Mouse (Mus musculus) midbrain, embryonic 14.5 days (tissue): ENCODE data around the gene Slc28a3. TPM values are rescaled to one million over a fixed set of nuclear protein-coding genes. Genes with fewer than 3 reads are reported as not detected.
A peak's percentile ranks its signal among the peaks of the same experiment; 100 is the strongest.

ENCODE experiments used
- ATAC-seq: fragments of 200-750 bp; cut with Nextera tagmentation; 2 replicates; pipeline ENCODE4 v1.8.0; 2017; ENCODE audit warnings: moderate number of reproducible peaks, moderate library complexity; ENCODE audit not compliant: low FRiP score, low TSS enrichment
- DNase-seq: peaks from one replicate; pipeline ENCODE4 v3.0.0-alpha.2; 2015
- H3K27ac ChIP-seq: fragments of 300-500 bp; sonication (generic); replicated peaks from 2 replicates; pipeline ENCODE4 v1.5.1; 2014; ENCODE audit warnings: mild to moderate bottlenecking, low read depth, low read length, moderate library complexity
- H3K27me3 ChIP-seq: fragments of 300-500 bp; sonication (generic); 2 replicates; pipeline ENCODE4 v1.6.1; 2014; ENCODE audit warnings: low read length, control low read depth, mixed read lengths; ENCODE audit not compliant: control insufficient read depth, insufficient read depth
- H3K36me3 ChIP-seq: fragments of 300-500 bp; sonication (generic); 2 replicates; pipeline ENCODE4 v1.6.1; 2014; ENCODE audit warnings: low read length, control low read depth; ENCODE audit not compliant: control insufficient read depth, insufficient read depth
- H3K4me1 ChIP-seq: fragments of 300-500 bp; sonication (generic); 2 replicates; pipeline ENCODE4 v1.6.1; 2014; ENCODE audit warnings: mild to moderate bottlenecking, antibody characterized with exemption, low read length, control low read depth; ENCODE audit not compliant: control insufficient read depth, insufficient read depth
- H3K4me2 ChIP-seq: fragments of 300-500 bp; sonication (generic); 2 replicates; pipeline ENCODE4 v1.6.1; 2014; ENCODE audit warnings: mild to moderate bottlenecking, low read length, moderate library complexity
- H3K4me3 ChIP-seq: fragments of 300-500 bp; sonication (generic); replicated peaks from 2 replicates; pipeline ENCODE4 v1.5.1; 2014; ENCODE audit warnings: low read depth, low read length
- H3K9ac ChIP-seq: fragments of 300-500 bp; sonication (generic); replicated peaks from 2 replicates; pipeline ENCODE4 v1.6.1; 2014; ENCODE audit warnings: mild to moderate bottlenecking, low read length, moderate library complexity
- H3K9me3 ChIP-seq: fragments of 300-500 bp; sonication (generic); 2 replicates; pipeline ENCODE4 v1.6.1; 2016; ENCODE audit warnings: low read length, control low read depth, mixed read lengths; ENCODE audit not compliant: control insufficient read depth
- WGBS: fragments of 180-500 bp; shearing (Covaris S2); extraction: QIAGEN DNeasy Blood & Tissue Kit; methylation state at CpG from one replicate; pipeline ENCODE4 v1.1.7; 2014; 5-methylcytosine and 5-hydroxymethylcytosine counted together
- polyA plus RNA-seq: library from polyadenylated mRNA; unstranded; fragments of >200 nt; fragmentation: Nextera tagmentation; extraction: Ambion mirVana; gene quantifications from 2 replicates; pipeline ENCODE4 v1.2.1, GENCODE M21; 2014

Slc28a3 gene
- polyA plus RNA-seq = not detected in 2 replicates

DNA sequence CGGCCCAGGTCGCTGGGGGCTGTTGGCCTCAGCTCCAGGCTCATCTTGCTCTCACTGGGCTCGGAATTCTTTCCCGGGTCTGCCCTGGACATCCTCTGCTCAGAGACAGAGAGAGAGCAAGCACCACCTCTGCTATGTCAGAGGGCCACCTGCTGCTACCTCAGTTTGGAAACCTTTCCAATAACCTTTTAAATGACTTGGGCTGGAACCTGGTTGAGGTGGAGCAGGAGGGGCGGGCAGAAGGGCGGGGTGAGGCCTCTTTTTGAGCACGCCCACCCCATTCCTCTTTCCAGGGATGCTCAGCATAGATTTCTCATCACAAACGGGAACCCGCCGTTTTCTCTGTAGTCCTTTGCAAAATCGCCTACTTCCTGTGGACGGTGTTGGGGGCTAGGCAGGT is at the start of gene Slc28a3:
Gene Slc28a3 (minus strand): TSS at position 162 of the 400 bp plus-strand sequence.
- no peak within 1 kb of the TSS for H3K4me2 ChIP-seq
- H3K4me1 ChIP-seq = no peaks in the 10 kb centered on the region
- WGBS = 13% methylated on average over 12 of the region's 12 CpGs
- DNase-seq (no peak), ATAC-seq (no peak)
- H3K27me3 ChIP-seq = no peaks in the 10 kb centered on the region
- no peak within 1 kb of the TSS for H3K27ac ChIP-seq
- H3K9me3 ChIP-seq = no peaks in the 10 kb centered on the region
- H3K4me3 ChIP-seq = no peak within 1 kb of the TSS
- no peak within 1 kb of the TSS for H3K9ac ChIP-seq
- no peaks in the 10 kb centered on the region for H3K36me3 ChIP-seq

- peak; percentile 44 for DNase-seq
- Histone ChIP-seq H3K9me3 (no peaks in the 10 kb centered on the region), H3K27me3 (no peaks in the 10 kb centered on the region), H3K9ac (no peak overlapping the region), H3K36me3 (no peaks in the 10 kb centered on the region), H3K4me1 (no peaks in the 10 kb centered on the region), H3K4me2 (no peak overlapping the region), H3K4me3 (no peak overlapping the region), H3K27ac (no peak overlapping the region)
- WGBS = 9% methylated on average over 9 of the region's 9 CpGs
- no peak for ATAC-seq
Observed at GRCm38 (mm10) chr13:58657987-58658386, 47.3 kb upstream of the Slc28a3 start.

DNA sequence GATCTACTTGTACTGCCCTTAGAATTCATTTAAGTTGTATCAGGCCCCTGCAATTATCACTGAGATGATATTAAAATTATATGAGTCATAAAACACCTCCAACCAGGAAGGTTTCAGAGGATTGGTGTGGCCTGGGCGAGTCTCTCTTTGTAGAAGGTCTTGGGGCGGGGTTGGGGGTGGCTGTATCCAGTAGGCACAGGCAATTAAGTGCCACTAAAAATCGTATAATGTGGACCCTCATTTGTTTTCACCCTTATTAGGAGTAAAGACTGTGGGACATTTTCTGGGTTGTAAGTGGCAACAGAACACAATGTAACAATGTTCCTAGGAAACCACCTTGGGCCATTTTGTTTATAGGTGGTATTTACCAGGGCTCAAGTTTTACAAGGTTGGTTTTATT is 46.2 kb upstream of the Slc28a3 start:
- Histone ChIP-seq H3K27me3 (no peaks in the 10 kb centered on the region), H3K27ac (no peak overlapping the region), H3K4me2 (no peak overlapping the region), H3K4me1 (no peaks in the 10 kb centered on the region), H3K4me3 (no peak overlapping the region), H3K9me3 (no peaks in the 10 kb centered on the region), H3K9ac (no peak overlapping the region), H3K36me3 (no peaks in the 10 kb centered on the region)
- 89% methylated on average over 3 of the region's 3 CpGs for WGBS
- ATAC-seq (no peak), DNase-seq (no peak)

- H3K27me3 ChIP-seq = no peaks in the 10 kb centered on the region
- no peak overlapping the region for H3K27ac ChIP-seq
- H3K36me3 ChIP-seq = no peaks in the 10 kb centered on the region
- H3K4me3 ChIP-seq = no peak overlapping the region
- 82% methylated on average over 10 of the region's 10 CpGs for WGBS
- no peak overlapping the region for H3K9ac ChIP-seq
- no peaks in the 10 kb centered on the region for H3K9me3 ChIP-seq
- H3K4me1 ChIP-seq = no peaks in the 10 kb centered on the region
- H3K4me2 ChIP-seq = no peak overlapping the region
- DNase-seq (no peak), ATAC-seq (no peak)
Observed at GRCm38 (mm10) chr13:58655552-58655951, 44.9 kb upstream of the Slc28a3 start.

GRCm38 (mm10) chr13:58640330-58640729 is 29.7 kb upstream of the Slc28a3 start:
- H3K36me3 ChIP-seq = no peaks in the 10 kb centered on the region
- ATAC-seq (no peak), DNase-seq (peak; percentile 88)
- 9% methylated on average over 6 of the region's 6 CpGs for WGBS
- no peak overlapping the region for H3K27ac ChIP-seq
- H3K9ac ChIP-seq = no peak overlapping the region
- no peaks in the 10 kb centered on the region for H3K27me3 ChIP-seq
- no peaks in the 10 kb centered on the region for H3K9me3 ChIP-seq
- H3K4me2 ChIP-seq = no peak overlapping the region
- no peak overlapping the region for H3K4me3 ChIP-seq
- H3K4me1 ChIP-seq = no peaks in the 10 kb centered on the region

DNA sequence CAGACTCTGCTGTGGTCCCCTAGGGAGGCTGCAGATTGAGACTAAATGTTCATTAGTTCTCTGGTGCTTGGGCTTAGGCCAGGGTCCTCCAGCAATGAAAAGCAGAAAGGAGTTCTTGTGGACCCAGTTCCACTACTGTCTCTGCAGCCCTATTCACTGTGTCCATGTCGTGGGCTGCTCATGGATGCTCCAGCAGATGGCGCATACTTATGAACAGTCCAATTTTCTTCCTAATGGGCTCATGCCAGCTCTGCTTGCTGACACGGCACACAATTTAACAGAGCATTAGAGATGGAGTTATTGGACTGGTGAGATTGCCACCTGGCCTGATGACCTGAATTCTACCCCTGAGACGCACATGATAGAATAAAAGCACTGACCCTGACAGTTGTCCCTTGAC is 28.3 kb upstream of the Slc28a3 start:
- 39% methylated on average over 4 of the region's 4 CpGs for WGBS
- peak; percentile 86 for DNase-seq
- Histone ChIP-seq H3K36me3 (no peaks in the 10 kb centered on the region), H3K4me2 (no peak overlapping the region), H3K9ac (no peak overlapping the region), H3K27ac (no peak overlapping the region), H3K27me3 (no peaks in the 10 kb centered on the region), H3K4me3 (no peak overlapping the region), H3K9me3 (no peaks in the 10 kb centered on the region), H3K4me1 (no peaks in the 10 kb centered on the region)
- no peak; the same call in 1 of the 2 replicates for ATAC-seq

- no peaks in the 10 kb centered on the region for H3K36me3 ChIP-seq
- WGBS = 16% methylated on average over 13 of the region's 13 CpGs
- no peak overlapping the region for H3K4me2 ChIP-seq
- H3K27me3 ChIP-seq = no peaks in the 10 kb centered on the region
- DNase-seq (peak; percentile 94), ATAC-seq (no peak; the same call in 1 of the 2 replicates)
- no peak overlapping the region for H3K9ac ChIP-seq
- no peak overlapping the region for H3K27ac ChIP-seq
- no peaks in the 10 kb centered on the region for H3K9me3 ChIP-seq
- no peaks in the 10 kb centered on the region for H3K4me1 ChIP-seq
- no peak overlapping the region for H3K4me3 ChIP-seq
Observed at GRCm38 (mm10) chr13:58637360-58638002, 26.8 kb upstream of the Slc28a3 start.

GRCm38 (mm10) chr13:58633887-58634286 is 23.2 kb upstream of the Slc28a3 start:
- no peak for ATAC-seq
- 0 out of 2 replicates have a peak, but pooled peaks cover 4% of the 10 kb centered on the region for H3K4me1 ChIP-seq
- H3K9me3 ChIP-seq = no peaks in the 10 kb centered on the region

DNA sequence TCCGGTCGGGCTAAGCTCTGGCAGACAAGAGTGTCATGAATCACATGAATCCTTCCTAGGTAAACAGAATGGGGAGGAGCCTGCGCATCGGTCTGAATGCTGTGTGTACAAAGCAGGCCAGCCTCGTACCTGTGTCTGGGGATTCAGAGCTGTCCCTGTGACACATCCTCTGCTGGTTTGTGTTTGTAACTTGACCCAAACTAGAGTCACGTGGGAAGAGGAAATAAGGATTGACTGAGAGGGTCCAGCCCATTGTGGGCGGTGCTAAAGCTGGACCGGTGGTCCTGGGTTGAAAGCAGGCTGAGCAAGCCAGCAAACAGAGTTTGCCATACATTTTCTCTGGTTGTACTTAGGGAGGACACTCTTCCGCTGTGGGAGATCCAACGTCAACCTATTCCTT is 20.1 kb upstream of the Slc28a3 start:
- Histone ChIP-seq H3K4me1 (0 out of 2 replicates have a peak, but pooled peaks cover 4% of the 10 kb centered on the region), H3K4me3 (no peak overlapping the region), H3K9ac (no peak overlapping the region), H3K9me3 (no peaks in the 10 kb centered on the region), H3K36me3 (no peaks in the 10 kb centered on the region), H3K27me3 (no peaks in the 10 kb centered on the region), H3K4me2 (no peak overlapping the region), H3K27ac (no peak overlapping the region)
- 48% methylated on average over 10 of the region's 10 CpGs for WGBS
- ATAC-seq (no peak), DNase-seq (no peak)

More at GRCm38 (mm10) chr13:58633887-58634286, 23.2 kb upstream of the Slc28a3 start:
- no peak overlapping the region for H3K4me2 ChIP-seq
- no peak overlapping the region for H3K27ac ChIP-seq
- H3K36me3 ChIP-seq = no peaks in the 10 kb centered on the region
- no peak overlapping the region for H3K4me3 ChIP-seq
- no peak for DNase-seq
- H3K9ac ChIP-seq = no peak overlapping the region
- no peaks in the 10 kb centered on the region for H3K27me3 ChIP-seq
- WGBS = 19% methylated on average over 4 of the region's 4 CpGs
